Mouse (Mus musculus): ENCODE measurements around the gene Crybb2. TPM values are rescaled to one million over a fixed set of nuclear protein-coding genes. Genes with fewer than 3 reads are reported as not detected.

Gene Crybb2
- polyA plus RNA-seq, 1 experiment from 2014 or later, result not detected

GRCm38 (mm10) chr5:113045511-113046273 lies 24.2 kb downstream of the Crybb2 start:
- no peaks in the 10 kb centered on the region for H3K27me3 ChIP-seq (replicated peaks; ENCODE audit: control insufficient read depth, insufficient read depth, low read length)
- no peak overlapping the region for H3K4me2 ChIP-seq (ENCODE audit: low read length)
- peaks cover 30% of the 10 kb centered on the region for H3K4me1 ChIP-seq (replicated peaks; ENCODE audit: control insufficient read depth, insufficient read depth, low read length)
- H3K27ac ChIP-seq (ENCODE audit: low read length), result peak overlapping the region; percentile 52; the same call in 1 of the 2 replicates
- H3K9me3 ChIP-seq (ENCODE audit: control insufficient read depth, low read length), result no peaks in the 10 kb centered on the region
- peak; percentile 34; the same call in 1 of the 2 replicates for ATAC-seq
- H3K9ac ChIP-seq (replicated peaks; ENCODE audit: low read depth, low read length), result no peak overlapping the region
- 67% methylated on average over 10 of the region's 10 CpGs for WGBS
- H3K36me3 ChIP-seq (ENCODE audit: control insufficient read depth, insufficient read depth), result no peaks in the 10 kb centered on the region
- H3K4me3 ChIP-seq (replicated peaks; ENCODE audit: low read length), result no peak overlapping the region

GRCm38 (mm10) chr5:113043531-113043930 lies 26.4 kb downstream of the Crybb2 start:
- Histone ChIP-seq H3K27me3 (replicated peaks; ENCODE audit: control insufficient read depth, insufficient read depth, low read length) (no peaks in the 10 kb centered on the region), H3K4me2 (ENCODE audit: low read length) (no peak overlapping the region), H3K4me3 (replicated peaks; ENCODE audit: low read length) (no peak overlapping the region), H3K9me3 (ENCODE audit: control insufficient read depth, low read length) (no peaks in the 10 kb centered on the region), H3K27ac (ENCODE audit: low read length) (no peak overlapping the region), H3K36me3 (ENCODE audit: control insufficient read depth, insufficient read depth) (no peaks in the 10 kb centered on the region), H3K4me1 (replicated peaks; ENCODE audit: control insufficient read depth, insufficient read depth, low read length) (peaks cover 29% of the 10 kb centered on the region), H3K9ac (replicated peaks; ENCODE audit: low read depth, low read length) (no peak overlapping the region)
- 47% methylated on average over 8 of the region's 8 CpGs for WGBS
- ATAC-seq, result no peak

GRCm38 (mm10) chr5:113041567-113042071 lies 28.3 kb downstream of the Crybb2 start:
- no peaks in the 10 kb centered on the region for H3K9me3 ChIP-seq (ENCODE audit: control insufficient read depth, low read length)
- WGBS, result 2% methylated on average over 5 of the region's 5 CpGs
- no peak overlapping the region for H3K9ac ChIP-seq (replicated peaks; ENCODE audit: low read depth, low read length)
- no peaks in the 10 kb centered on the region for H3K27me3 ChIP-seq (replicated peaks; ENCODE audit: control insufficient read depth, insufficient read depth, low read length)
- H3K4me3 ChIP-seq (replicated peaks; ENCODE audit: low read length), result no peak overlapping the region
- ATAC-seq, result peak; percentile 93
- H3K27ac ChIP-seq (ENCODE audit: low read length), result peak overlapping the region; percentile 75
- H3K36me3 ChIP-seq (ENCODE audit: control insufficient read depth, insufficient read depth), result no peaks in the 10 kb centered on the region
- H3K4me2 ChIP-seq (ENCODE audit: low read length), result no peak overlapping the region
- peaks cover 31% of the 10 kb centered on the region for H3K4me1 ChIP-seq (replicated peaks; ENCODE audit: control insufficient read depth, insufficient read depth, low read length)

- H3K4me3 ChIP-seq (replicated peaks; ENCODE audit: low read length), result no peak overlapping the region
- H3K36me3 ChIP-seq (ENCODE audit: control insufficient read depth, insufficient read depth), result no peaks in the 10 kb centered on the region
- H3K27ac ChIP-seq (ENCODE audit: low read length), result peak overlapping the region; percentile 75
- no peak overlapping the region for H3K9ac ChIP-seq (replicated peaks; ENCODE audit: low read depth, low read length)
- 37% methylated on average over 6 of the region's 6 CpGs for WGBS
- H3K4me2 ChIP-seq (ENCODE audit: low read length), result no peak overlapping the region
- peaks cover 29% of the 10 kb centered on the region for H3K4me1 ChIP-seq (replicated peaks; ENCODE audit: control insufficient read depth, insufficient read depth, low read length)
- no peaks in the 10 kb centered on the region for H3K9me3 ChIP-seq (ENCODE audit: control insufficient read depth, low read length)
- no peak for ATAC-seq
- H3K27me3 ChIP-seq (replicated peaks; ENCODE audit: control insufficient read depth, insufficient read depth, low read length), result no peaks in the 10 kb centered on the region
Measured at GRCm38 (mm10) chr5:113040776-113041175, 29.1 kb downstream of the Crybb2 start.

- 71% methylated on average over 6 of the region's 6 CpGs for WGBS
- no peak for ATAC-seq
Measured at GRCm38 (mm10) chr5:113038601-113039000, 31.3 kb downstream of the Crybb2 start.

GRCm38 (mm10) chr5:113035094-113036047 lies 34.5 kb downstream of the Crybb2 start:
- no peaks in the 10 kb centered on the region for H3K9me3 ChIP-seq (ENCODE audit: control insufficient read depth, low read length)
- H3K27ac ChIP-seq (ENCODE audit: low read length), result peak overlapping the region; percentile 48
- H3K27me3 ChIP-seq (replicated peaks; ENCODE audit: control insufficient read depth, insufficient read depth, low read length), result no peaks in the 10 kb centered on the region
- H3K36me3 ChIP-seq (ENCODE audit: control insufficient read depth, insufficient read depth), result no peaks in the 10 kb centered on the region
- H3K4me2 ChIP-seq (ENCODE audit: low read length), result no peak overlapping the region
- H3K4me3 ChIP-seq (replicated peaks; ENCODE audit: low read length), result no peak overlapping the region
- ATAC-seq, result no peak; the same call in 1 of the 2 replicates
- H3K4me1 ChIP-seq (replicated peaks; ENCODE audit: control insufficient read depth, insufficient read depth, low read length), result peaks cover 27% of the 10 kb centered on the region
- no peak overlapping the region for H3K9ac ChIP-seq (replicated peaks; ENCODE audit: low read depth, low read length)
- 40% methylated on average over 10 of the region's 10 CpGs for WGBS

More at GRCm38 (mm10) chr5:113038601-113039000, 31.3 kb downstream of the Crybb2 start:
- H3K4me1 ChIP-seq (replicated peaks; ENCODE audit: control insufficient read depth, insufficient read depth, low read length), result peaks cover 37% of the 10 kb centered on the region
- H3K9me3 ChIP-seq (ENCODE audit: control insufficient read depth, low read length), result no peaks in the 10 kb centered on the region
- H3K9ac ChIP-seq (replicated peaks; ENCODE audit: low read depth, low read length), result no peak overlapping the region
- no peaks in the 10 kb centered on the region for H3K27me3 ChIP-seq (replicated peaks; ENCODE audit: control insufficient read depth, insufficient read depth, low read length)
- no peak overlapping the region for H3K4me2 ChIP-seq (ENCODE audit: low read length)
- no peak overlapping the region for H3K4me3 ChIP-seq (replicated peaks; ENCODE audit: low read length)
- no peaks in the 10 kb centered on the region for H3K36me3 ChIP-seq (ENCODE audit: control insufficient read depth, insufficient read depth)
- no peak overlapping the region for H3K27ac ChIP-seq (ENCODE audit: low read length)

GRCm38 (mm10) chr5:113031201-113031754 lies 38.6 kb downstream of the Crybb2 start:
- H3K9ac ChIP-seq (replicated peaks; ENCODE audit: low read depth, low read length), result no peak overlapping the region
- H3K4me2 ChIP-seq (ENCODE audit: low read length), result no peak overlapping the region
- ATAC-seq, result peak; percentile 22; the same call in 1 of the 2 replicates
- H3K27me3 ChIP-seq (replicated peaks; ENCODE audit: control insufficient read depth, insufficient read depth, low read length), result no peaks in the 10 kb centered on the region
- no peaks in the 10 kb centered on the region for H3K9me3 ChIP-seq (ENCODE audit: control insufficient read depth, low read length)
- peak overlapping the region; percentile 38 for H3K27ac ChIP-seq (ENCODE audit: low read length)
- no peaks in the 10 kb centered on the region for H3K36me3 ChIP-seq (ENCODE audit: control insufficient read depth, insufficient read depth)
- 32% methylated on average over 15 of the region's 15 CpGs for WGBS
- H3K4me1 ChIP-seq (replicated peaks; ENCODE audit: control insufficient read depth, insufficient read depth, low read length), result peaks cover 22% of the 10 kb centered on the region
- H3K4me3 ChIP-seq (replicated peaks; ENCODE audit: low read length), result no peak overlapping the region

GRCm38 (mm10) chr5:113030082-113030481 lies 39.8 kb downstream of the Crybb2 start:
- no peak overlapping the region for H3K9ac ChIP-seq (replicated peaks; ENCODE audit: low read depth, low read length)
- H3K27me3 ChIP-seq (replicated peaks; ENCODE audit: control insufficient read depth, insufficient read depth, low read length), result no peaks in the 10 kb centered on the region
- no peak for ATAC-seq
- no peaks in the 10 kb centered on the region for H3K9me3 ChIP-seq (ENCODE audit: control insufficient read depth, low read length)
- H3K36me3 ChIP-seq (ENCODE audit: control insufficient read depth, insufficient read depth), result no peaks in the 10 kb centered on the region
- H3K4me1 ChIP-seq (replicated peaks; ENCODE audit: control insufficient read depth, insufficient read depth, low read length), result peaks cover 16% of the 10 kb centered on the region
- H3K4me2 ChIP-seq (ENCODE audit: low read length), result no peak overlapping the region
- WGBS, result 76% methylated on average over 3 of the region's 3 CpGs
- no peak overlapping the region for H3K27ac ChIP-seq (ENCODE audit: low read length)
- no peak overlapping the region for H3K4me3 ChIP-seq (replicated peaks; ENCODE audit: low read length)

- Histone ChIP-seq H3K9me3 (ENCODE audit: control insufficient read depth, low read length) (no peaks in the 10 kb centered on the region), H3K9ac (replicated peaks; ENCODE audit: low read depth, low read length) (no peak overlapping the region), H3K4me1 (replicated peaks; ENCODE audit: control insufficient read depth, insufficient read depth, low read length) (peaks cover 13% of the 10 kb centered on the region), H3K4me3 (replicated peaks; ENCODE audit: low read length) (no peak overlapping the region), H3K36me3 (ENCODE audit: control insufficient read depth, insufficient read depth) (no peaks in the 10 kb centered on the region), H3K27ac (ENCODE audit: low read length) (no peak overlapping the region), H3K27me3 (replicated peaks; ENCODE audit: control insufficient read depth, insufficient read depth, low read length) (no peaks in the 10 kb centered on the region), H3K4me2 (ENCODE audit: low read length) (no peak overlapping the region)
- WGBS, result 87% methylated on average over 5 of the region's 5 CpGs
- no peak for ATAC-seq
Measured at GRCm38 (mm10) chr5:113026706-113027105, 43.2 kb downstream of the Crybb2 start.

Data from forebrain, embryonic 16.5 days (tissue).